Mouse (Mus musculus) MEL (cell line): ENCODE measurements around the gene Il27ra. TPM values are rescaled to one million over a fixed set of nuclear protein-coding genes. Genes with fewer than 3 reads are reported as not detected.

ENCODE experiments used
- DNase-seq: peaks from one replicate; pipeline ENCODE4 v3.0.0; 2011; ENCODE audit warnings: low read depth, low spot score
- H3K27ac ChIP-seq: 2 replicates; pipeline ENCODE4 v1.5.1; 2012; ENCODE audit warnings: low read depth, mild to moderate bottlenecking, control low read depth, low read length, moderate library complexity; ENCODE audit not compliant: control insufficient read depth
- H3K27me3 ChIP-seq, 2 experiments: fragments of 150-350 bp in 1 of 2; sonication (generic) in 1 of 2; 2 replicates each; pipeline ENCODE4 v1.6.1; 2012; ENCODE audit warnings: low read length in 2 of 2, mild to moderate bottlenecking in 2 of 2, improper control_type of control experiment in 1 of 2, moderate library complexity in 1 of 2; ENCODE audit not compliant: insufficient read depth in 2 of 2, control insufficient read depth in 1 of 2
- H3K36me3 ChIP-seq, 2 experiments: 2 replicates each; pipeline ENCODE4 v1.6.1; 2012 to 2014; ENCODE audit warnings: low read length in 2 of 2, improper control_type of control experiment in 1 of 2, inconsistent platforms in 1 of 2, mild to moderate bottlenecking in 1 of 2; ENCODE audit not compliant: insufficient read depth in 2 of 2, control insufficient read depth in 1 of 2
- H3K4me1 ChIP-seq, 2 experiments: fragments of 150-350 bp in 1 of 2; sonication (generic) in 1 of 2; 2 replicates each; pipeline ENCODE4 v1.6.1; 2012; ENCODE audit warnings: low read length in 2 of 2, improper control_type of control experiment in 1 of 2, mild to moderate bottlenecking in 1 of 2; ENCODE audit not compliant: insufficient read depth in 2 of 2, control insufficient read depth in 1 of 2
- H3K4me3 ChIP-seq, 2 experiments: fragments of 150-350 bp in 1 of 2; sonication (generic) in 1 of 2; 2 replicates each; pipeline ENCODE4 v1.5.1; 2012; ENCODE audit warnings: low read depth in 2 of 2, low read length in 2 of 2, mild to moderate bottlenecking in 2 of 2, moderate library complexity in 2 of 2, control low read depth in 1 of 2, improper control_type of control experiment in 1 of 2; ENCODE audit not compliant: control insufficient read depth in 1 of 2, insufficient read depth in 1 of 2
- H3K79me2 ChIP-seq: 2 replicates; pipeline ENCODE4 v1.6.1; 2012; ENCODE audit warnings: mild to moderate bottlenecking, low read length, moderate library complexity; ENCODE audit not compliant: control insufficient read depth, poor library complexity, insufficient read depth
- H3K9ac ChIP-seq: 2 replicates; pipeline ENCODE4 v1.6.1; 2012; ENCODE audit warnings: low read depth, mild to moderate bottlenecking, control low read depth, low read length, moderate library complexity; ENCODE audit not compliant: control insufficient read depth, poor library complexity, severe bottlenecking
- H3K9me3 ChIP-seq: fragments of 150-350 bp; sonication (generic); replicated peaks from 2 replicates; pipeline ENCODE4 v1.6.1; 2012; ENCODE audit warnings: mild to moderate bottlenecking, low read length, improper control_type of control experiment, moderate library complexity; ENCODE audit not compliant: insufficient read depth
- CHD1 ChIP-seq: IDR thresholded peaks from 2 replicates; pipeline ENCODE4 v1.6.1; 2012; ENCODE audit warnings: low read depth, mild to moderate bottlenecking, inconsistent platforms, low read length, improper control_type of control experiment
- CHD2 ChIP-seq: IDR thresholded peaks from 2 replicates; pipeline ENCODE4 v1.6.1; 2011; ENCODE audit warnings: low read length, improper control_type of control experiment
- CTCF ChIP-seq, 3 experiments: IDR thresholded peaks in 2 of 3; conservative IDR thresholded peaks in 1 of 3; 2 replicates each; pipeline ENCODE4 v1.5.1; 2011 to 2012; ENCODE audit warnings: low read length in 3 of 3, low read depth in 2 of 3, mild to moderate bottlenecking in 2 of 3, improper control_type of control experiment in 1 of 3, inconsistent platforms in 1 of 3, mixed read lengths in 1 of 3, moderate library complexity in 1 of 3; ENCODE audit not compliant: control insufficient read depth in 1 of 3, insufficient read depth in 1 of 3, poor library complexity in 1 of 3, severe bottlenecking in 1 of 3
- ETS1 ChIP-seq: IDR thresholded peaks from 2 replicates; pipeline ENCODE4 v1.6.1; 2012; ENCODE audit warnings: low read depth, mild to moderate bottlenecking, inconsistent platforms, low read length, improper control_type of control experiment, moderate library complexity
- GABPA ChIP-seq: IDR thresholded peaks from 2 replicates; pipeline ENCODE4 v1.6.1; 2012; ENCODE audit warnings: low read depth, mild to moderate bottlenecking, inconsistent platforms, low read length, improper control_type of control experiment, moderate library complexity
- GATA1 ChIP-seq: IDR thresholded peaks from 2 replicates; pipeline ENCODE4 v1.6.1; 2011; ENCODE audit warnings: low read depth, low read length, improper control_type of control experiment
- HCFC1 ChIP-seq: IDR thresholded peaks from 2 replicates; pipeline ENCODE4 v1.6.1; 2012; ENCODE audit warnings: low read depth, mild to moderate bottlenecking, inconsistent platforms, low read length, improper control_type of control experiment, moderate library complexity
- JUND ChIP-seq: IDR thresholded peaks from 2 replicates; pipeline ENCODE4 v1.6.1; 2011; ENCODE audit warnings: low read depth, mild to moderate bottlenecking, improper control_type of control experiment, low read length
- KAT2A ChIP-seq: conservative IDR thresholded peaks from 2 replicates; pipeline ENCODE4 v1.6.1; 2012; ENCODE audit warnings: low read depth, low read length, improper control_type of control experiment, inconsistent platforms
- MAFK ChIP-seq: IDR thresholded peaks from 2 replicates; pipeline ENCODE4 v1.6.1; 2011; ENCODE audit warnings: low read depth, mild to moderate bottlenecking, low read length, improper control_type of control experiment, borderline replicate concordance
- MAZ ChIP-seq: IDR thresholded peaks from 2 replicates; pipeline ENCODE4 v1.6.1; 2012; ENCODE audit warnings: low read depth, mild to moderate bottlenecking, inconsistent platforms, low read length, improper control_type of control experiment
- MYC ChIP-seq: IDR thresholded peaks from 2 replicates; pipeline ENCODE4 v1.6.1; 2011; ENCODE audit warnings: low read depth, mild to moderate bottlenecking, low read length, improper control_type of control experiment, moderate library complexity
- NELFE ChIP-seq: IDR thresholded peaks from 2 replicates; pipeline ENCODE4 v1.6.1; 2011; ENCODE audit warnings: low read depth, low read length, improper control_type of control experiment
- POLR2A ChIP-seq, 2 experiments: IDR thresholded peaks; 2 replicates each; pipeline ENCODE4 v1.6.1; 2011 to 2012; ENCODE audit warnings: low read length in 2 of 2, mild to moderate bottlenecking in 2 of 2, control low read depth in 1 of 2, improper control_type of control experiment in 1 of 2, low read depth in 1 of 2, moderate library complexity in 1 of 2; ENCODE audit not compliant: control insufficient read depth in 1 of 2, insufficient read depth in 1 of 2, poor library complexity in 1 of 2
- RAD21 ChIP-seq: IDR thresholded peaks from 2 replicates; pipeline ENCODE4 v1.6.1; 2011; ENCODE audit warnings: mild to moderate bottlenecking, low read depth, low read length, improper control_type of control experiment
- RCOR1 ChIP-seq: IDR thresholded peaks from 2 replicates; pipeline ENCODE4 v1.6.1; 2012; ENCODE audit warnings: low read depth, mild to moderate bottlenecking, inconsistent platforms, low read length, improper control_type of control experiment
- SIN3A ChIP-seq: IDR thresholded peaks from 2 replicates; pipeline ENCODE4 v1.6.1; 2012; ENCODE audit warnings: low read length, improper control_type of control experiment, inconsistent platforms
- SMC3 ChIP-seq: IDR thresholded peaks from 2 replicates; pipeline ENCODE4 v1.6.1; 2011; ENCODE audit warnings: low read depth, low read length, improper control_type of control experiment
- TBP ChIP-seq: IDR thresholded peaks from 2 replicates; pipeline ENCODE4 v1.8.0; 2011; ENCODE audit warnings: low read depth, low read length, improper control_type of control experiment
- UBTF ChIP-seq: IDR thresholded peaks from 2 replicates; pipeline ENCODE4 v1.6.1; 2012; ENCODE audit warnings: low read depth, mild to moderate bottlenecking, inconsistent platforms, low read length, improper control_type of control experiment, moderate library complexity, borderline replicate concordance; ENCODE audit not compliant: insufficient read depth
- USF2 ChIP-seq, 2 experiments: IDR thresholded peaks; 2 replicates each; pipeline ENCODE4 v1.6.1; 2011 to 2012; ENCODE audit warnings: improper control_type of control experiment in 2 of 2, low read length in 2 of 2, borderline replicate concordance in 1 of 2, inconsistent platforms in 1 of 2, low read depth in 1 of 2, mild to moderate bottlenecking in 1 of 2; ENCODE audit not compliant: insufficient read depth in 1 of 2
- polyA plus RNA-seq, 2 experiments: library from polyadenylated mRNA; stranded (reverse) in 1 of 2; unstranded in 1 of 2; fragments of >175 nt in 1 of 2; fragments of >200 nt in 1 of 2; gene quantifications; 2 replicates each; pipeline versions ENCODE4 v1.2.1 to v1.2.4; 2012; ENCODE audit warnings: low replicate concordance in 2 of 2, low read depth in 1 of 2; ENCODE audit not compliant: insufficient read length in 2 of 2, insufficient read depth in 1 of 2, missing spikeins in 1 of 2
- total RNA-seq: library from RNA; depleted of rRNA; stranded (reverse); fragments of 300-350 nt; gene quantifications from 2 replicates; pipeline ENCODE4 v1.2.3, GENCODE M21; 2012

The Il27ra gene
- total and polyA plus RNA-seq, 3 experiments = 31.8 to 38.5 TPM; not detected in 1

DNA sequence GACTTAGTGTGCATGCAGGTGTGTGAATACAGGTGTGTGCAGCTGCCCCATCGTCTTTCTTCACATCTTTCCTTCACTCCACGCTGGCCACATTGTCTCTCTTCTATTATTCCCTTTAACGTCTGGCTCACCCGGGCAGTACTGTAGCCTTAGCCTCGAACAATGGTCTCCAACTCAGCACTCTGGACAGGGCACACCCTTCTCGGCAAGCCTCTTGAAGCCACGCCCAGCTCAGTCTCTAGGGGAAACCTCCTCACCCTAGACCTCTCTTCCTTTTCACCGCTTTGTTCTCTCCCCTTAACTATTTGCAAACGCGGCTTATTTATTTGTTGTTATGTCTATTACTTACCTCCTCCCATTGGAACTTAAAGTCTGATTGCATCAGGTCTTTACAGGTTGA, 14.9 kb downstream of the Il27ra start:
- no peaks in the 10 kb centered on the region for H3K27me3 ChIP-seq
- no peak overlapping the region for H3K9ac ChIP-seq
- H3K36me3 ChIP-seq = no peaks in the 10 kb centered on the region; a peak in 1 of 4 replicates
- peak; percentile 51 for DNase-seq
- no peak overlapping the region for H3K27ac ChIP-seq
- no peak for TF ChIP-seq JUND
- 0 out of 2 replicates have a peak, but pooled peaks have one; percentile 30 for TF ChIP-seq SIN3A
- H3K9me3 ChIP-seq = no peaks in the 10 kb centered on the region
- no peaks in the 10 kb centered on the region for H3K79me2 ChIP-seq
- no peak overlapping the region for H3K4me3 ChIP-seq
- H3K4me1 ChIP-seq = 0 out of 4 replicates have a peak, but pooled peaks cover 0 to 8% of the 10 kb centered on the region in 2 experiments

DNA sequence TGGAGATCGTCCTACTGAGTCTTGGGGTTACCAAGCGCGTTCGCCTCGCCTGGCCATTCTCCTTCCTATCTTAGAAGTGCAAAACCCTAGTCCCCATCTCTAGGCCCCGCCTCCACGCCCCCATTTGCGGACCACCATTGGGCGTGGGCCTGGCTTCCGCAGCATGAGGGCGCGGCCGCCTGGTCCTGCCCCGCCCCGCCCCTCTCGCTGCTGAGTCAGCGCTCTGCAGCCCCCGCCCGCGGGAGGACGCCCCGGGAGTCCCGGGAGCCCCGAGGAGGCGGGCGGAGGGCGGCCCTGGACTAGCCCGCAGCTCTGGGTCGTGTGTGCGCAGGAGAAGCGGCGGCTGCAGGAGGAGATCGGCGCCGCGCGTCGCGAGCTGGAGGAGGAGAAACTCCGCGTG, 16.5 kb downstream of the Il27ra start:
- no peaks in the 10 kb centered on the region for H3K27me3 ChIP-seq
- DNase-seq = peak; percentile 63
- H3K4me3 ChIP-seq = no peak overlapping the region; a peak in 2 of 4 replicates

DNA sequence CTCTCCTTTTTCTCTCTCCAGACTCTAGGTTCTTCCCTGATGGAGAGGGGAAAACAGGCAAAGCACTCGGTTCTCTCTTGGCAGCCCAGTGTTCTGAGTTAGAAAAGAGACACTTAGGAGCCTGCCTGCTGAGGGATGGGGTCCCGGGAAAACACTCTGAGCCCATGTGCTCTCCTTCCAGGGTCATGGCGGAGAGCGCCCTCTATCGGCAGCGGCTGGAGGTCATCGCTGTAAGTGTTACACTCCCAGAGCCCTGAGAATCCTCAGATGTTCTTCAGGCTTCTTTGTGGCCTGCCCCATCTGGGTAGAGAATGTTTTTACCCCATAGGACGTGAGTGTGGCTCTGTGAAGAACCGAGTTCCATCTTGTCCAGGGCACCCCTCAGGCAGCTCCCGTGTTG, 18.2 kb downstream of the Il27ra start:
- H3K36me3 ChIP-seq = no peaks in the 10 kb centered on the region; a peak in 1 of 4 replicates
- no peak overlapping the region for H3K4me3 ChIP-seq
- no peaks in the 10 kb centered on the region for H3K79me2 ChIP-seq
- H3K9ac ChIP-seq = no peak overlapping the region
- TF ChIP-seq NELFE = no peak
- peak; percentile 42 for TF ChIP-seq SMC3
- no peak for TF ChIP-seq MAFK
- TF ChIP-seq CTCF (IDR thresholded peaks at IDR 0.05 in 2 of 3, conservative IDR thresholded peaks at IDR 0.05 in 1 of 3; ENCODE audit: control insufficient read depth in 1 of 3, insufficient read depth in 1 of 3, low read depth in 2 of 3, low read length in 3 of 3, poor library complexity in 1 of 3, severe bottlenecking in 1 of 3) = peak; percentile 81 to 97 (median 96)
- peak; percentile 87 for TF ChIP-seq MYC
- peak; percentile 48 for TF ChIP-seq RAD21
- peaks cover 2 to 15% of the 10 kb centered on the region in 2 experiments; a peak in 1 of 4 replicates for H3K4me1 ChIP-seq
- no peaks in the 10 kb centered on the region for H3K9me3 ChIP-seq
- H3K27ac ChIP-seq = no peak overlapping the region
- no peaks in the 10 kb centered on the region for H3K27me3 ChIP-seq
- DNase-seq = peak; percentile 79

More for the DNA sequence above, 16.5 kb downstream of the Il27ra start:
- TF ChIP-seq MAFK = peak; percentile 80
- TF ChIP-seq CHD2 = no peak
- no peaks in the 10 kb centered on the region for H3K79me2 ChIP-seq
- H3K9me3 ChIP-seq = no peaks in the 10 kb centered on the region
- H3K9ac ChIP-seq = no peak overlapping the region
- H3K36me3 ChIP-seq = no peaks in the 10 kb centered on the region; a peak in 1 of 4 replicates
- no peak overlapping the region for H3K27ac ChIP-seq
- H3K4me1 ChIP-seq = 0 out of 4 replicates have a peak, but pooled peaks cover 0 to 8% of the 10 kb centered on the region in 2 experiments

DNA sequence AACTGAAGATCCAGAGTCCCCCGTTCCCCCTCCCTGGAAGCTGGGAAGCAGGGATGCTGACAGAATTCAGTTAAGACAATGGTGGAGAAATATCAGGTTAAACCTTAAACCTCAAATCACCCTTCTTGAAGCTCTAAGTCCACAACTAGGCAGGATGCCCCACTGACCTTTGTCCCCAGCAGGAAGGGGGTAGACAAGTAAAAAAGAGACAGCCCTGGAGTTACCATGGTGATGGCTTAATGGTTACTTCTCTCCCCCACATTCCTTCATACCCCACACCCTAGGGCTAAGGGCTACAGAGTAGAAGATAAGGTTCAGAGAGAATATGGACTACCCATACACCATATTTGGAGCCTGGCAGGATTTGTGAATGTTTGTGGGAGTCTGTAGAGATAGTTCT, 18.8 kb downstream of the Il27ra start:
- Histone ChIP-seq H3K4me3 (no peak overlapping the region), H3K36me3 (no peaks in the 10 kb centered on the region; a peak in 1 of 4 replicates), H3K4me1 (peaks cover 2 to 15% of the 10 kb centered on the region in 2 experiments; a peak in 1 of 4 replicates), H3K79me2 (no peaks in the 10 kb centered on the region), H3K9ac (no peak overlapping the region), H3K27ac (no peak overlapping the region), H3K27me3 (no peaks in the 10 kb centered on the region), H3K9me3 (no peaks in the 10 kb centered on the region)
- DNase-seq = no peak
- TF ChIP-seq USF2 (IDR thresholded peaks at IDR 0.05; ENCODE audit: borderline replicate concordance in 1 of 2, insufficient read depth in 1 of 2, low read depth in 1 of 2, low read length in 2 of 2) = no peak
- TF ChIP-seq GATA1 = no peak
- TF ChIP-seq SIN3A = no peak
- TF ChIP-seq SMC3 = no peak
- no peak for TF ChIP-seq RCOR1
- no peak for TF ChIP-seq MAZ
- TF ChIP-seq POLR2A (IDR thresholded peaks at IDR 0.05; ENCODE audit: control insufficient read depth in 1 of 2, insufficient read depth in 1 of 2, low read depth in 1 of 2, low read length in 2 of 2, poor library complexity in 1 of 2) = no peak
- TF ChIP-seq TBP = no peak
- TF ChIP-seq UBTF = no peak
- no peak for TF ChIP-seq HCFC1
- no peak for TF ChIP-seq GABPA
- TF ChIP-seq NELFE = no peak
- TF ChIP-seq CHD1 = no peak
- TF ChIP-seq ETS1 = no peak
- no peak for TF ChIP-seq KAT2A
- no peak for TF ChIP-seq RAD21
